ENCODE assay signal across 8 mouse cellular contexts in the genomic region with DNA sequence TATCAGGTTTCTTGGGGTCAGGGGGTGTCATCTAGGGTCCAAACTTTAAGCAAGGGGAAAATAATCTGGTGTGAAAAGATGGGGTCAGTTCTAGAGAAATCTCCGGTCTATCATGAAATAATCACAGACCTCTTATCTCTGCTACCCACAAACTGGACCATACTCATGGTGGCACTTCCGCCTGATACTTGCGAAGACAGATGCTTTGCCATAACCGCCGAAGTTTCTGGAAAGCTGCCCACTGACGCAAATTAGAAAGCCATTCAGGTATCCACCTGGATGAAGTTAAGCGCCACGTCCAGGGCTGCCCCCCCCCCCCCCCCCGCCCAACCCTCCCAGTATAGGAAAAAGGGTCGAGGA. TPM values are rescaled to one million over a fixed set of nuclear protein-coding genes. Genes with fewer than 3 reads are reported as not detected.
A peak's percentile ranks its signal among the peaks of the same experiment; 100 is the strongest.
DNase-seq lines count a peak whose midpoint lies in the region; ATAC-seq and TF ChIP-seq lines count a peak whose summit lies in the region.

No protein-coding gene starts in this region.

- 2% methylated on average over 9 of the region's 10 CpGs for WGBS in embryonic facial prominence, embryonic 15.5 days
- WGBS in limb, embryonic 12.5 days = 11% methylated on average over 9 of the region's 10 CpGs
- 4% methylated on average over 10 of the region's 10 CpGs for WGBS in olfactory bulb, adult 2 months

- H3K4me2 ChIP-seq in embryonic facial prominence, embryonic 15.5 days (replicated peaks) = peak overlapping the region; percentile 87
- H3K4me2 ChIP-seq in limb, embryonic 12.5 days = peak overlapping the region; percentile 79

- peak overlapping the region; percentile 72 for H3K9ac ChIP-seq in embryonic facial prominence, embryonic 15.5 days
- peak overlapping the region; percentile 90 for H3K9ac ChIP-seq in limb, embryonic 12.5 days (replicated peaks)

- no peak for TF ChIP-seq POLR2A in olfactory bulb, adult 2 months (IDR thresholded peaks at IDR 0.05; ENCODE audit: insufficient read depth, low read depth, low read length)

- ATAC-seq in G1E (ENCODE audit: extremely low read depth, insufficient number of reproducible peaks, low FRiP score, poor library complexity, severe bottlenecking) = no peak
- ATAC-seq in embryonic facial prominence, embryonic 15.5 days (ENCODE audit: insufficient number of reproducible peaks, low FRiP score, low TSS enrichment, low read depth) = no peak
- no peak for ATAC-seq in limb, embryonic 12.5 days (ENCODE audit: insufficient number of reproducible peaks, insufficient read depth, low FRiP score, low TSS enrichment, low read depth)

- no peaks in the 10 kb centered on the region for H3K9me3 ChIP-seq in G1E (replicated peaks)
- no peaks in the 10 kb centered on the region for H3K9me3 ChIP-seq in embryonic facial prominence, embryonic 15.5 days (replicated peaks)
- no peaks in the 10 kb centered on the region for H3K9me3 ChIP-seq in limb, embryonic 12.5 days

- H3K4me1 ChIP-seq in G1E (ENCODE audit: insufficient read depth, low read depth, low read length) = peaks cover 27% of the 10 kb centered on the region
- H3K4me1 ChIP-seq in embryonic facial prominence, embryonic 15.5 days = peaks cover 11% of the 10 kb centered on the region
- H3K4me1 ChIP-seq in limb, embryonic 12.5 days (replicated peaks) = peaks cover 23% of the 10 kb centered on the region
- peaks cover 3% of the 10 kb centered on the region; the same call in 1 of the 2 replicates for H3K4me1 ChIP-seq in olfactory bulb, adult 2 months (ENCODE audit: control insufficient read depth, insufficient read depth, low read length)

- H3K27me3 ChIP-seq in G1E (ENCODE audit: insufficient read depth, low read length) = no peaks in the 10 kb centered on the region
- no peaks in the 10 kb centered on the region for H3K27me3 ChIP-seq in embryonic facial prominence, embryonic 15.5 days
- H3K27me3 ChIP-seq in limb, embryonic 12.5 days = no peaks in the 10 kb centered on the region

- TF ChIP-seq CTCF in G1E (IDR thresholded peaks at IDR 0.05; ENCODE audit: low read depth, low read length) = no peak
- TF ChIP-seq CTCF in olfactory bulb, adult 2 months (IDR thresholded peaks at IDR 0.05; ENCODE audit: insufficient read depth, low read depth, low read length) = no peak

- H3K36me3 ChIP-seq in G1E (replicated peaks) = peaks cover 37% of the 10 kb centered on the region
- H3K36me3 ChIP-seq in embryonic facial prominence, embryonic 15.5 days = 0 out of 2 replicates have a peak, but pooled peaks cover under 1% of the 10 kb centered on the region
- peaks cover 26% of the 10 kb centered on the region for H3K36me3 ChIP-seq in limb, embryonic 12.5 days

- peak overlapping the region; percentile 97 for H3K27ac ChIP-seq in embryonic facial prominence, embryonic 15.5 days (replicated peaks)
- peak overlapping the region; percentile 97 for H3K27ac ChIP-seq in limb, embryonic 12.5 days
- no peak overlapping the region for H3K27ac ChIP-seq in olfactory bulb, adult 2 months (ENCODE audit: insufficient read depth, low read depth, low read length)

- peak; percentile 40 for DNase-seq in kidney, adult 9 months
- no peak for DNase-seq in kidney, postnatal 14 days
- no peak for DNase-seq in G1E (ENCODE audit: low spot score)
- DNase-seq in spleen, postnatal 4 days (ENCODE audit: low spot score in 2 of 2) = no peak
- no peak for DNase-seq in gastrocnemius, adult 8-10 months (ENCODE audit: low spot score in 2 of 2)

- H3K4me3 ChIP-seq in G1E (ENCODE audit: low read depth, low read length) = peak overlapping the region; percentile 86
- H3K4me3 ChIP-seq in embryonic facial prominence, embryonic 15.5 days (replicated peaks) = peak overlapping the region; percentile 74
- peak overlapping the region; percentile 90 for H3K4me3 ChIP-seq in limb, embryonic 12.5 days (replicated peaks)
- H3K4me3 ChIP-seq in olfactory bulb, adult 2 months (ENCODE audit: insufficient read depth, low read depth, low read length) = peak overlapping the region; percentile 99

RNA-seq across cellular contexts. Expression of a gene that starts 1.8 kb away (rescaled TPM):
- 36.6 and 47.2 TPM in 2 replicates for total RNA-seq in G1E (2014; fragmentation: Nextera tagmentation)
- 26.6 and 26.7 TPM in 2 replicates for total RNA-seq in G1E (2017)
- 25.0 and 25.6 TPM in 2 replicates for polyA plus RNA-seq in G1E (2012)
- 13.7 and 15.3 TPM in 2 replicates for polyA plus RNA-seq in embryonic facial prominence, embryonic 15.5 days (2015; fragmentation: Nextera tagmentation; extraction: Ambion mirVana)
- polyA plus RNA-seq in limb, embryonic 12.5 days (2016; fragmentation: Nextera tagmentation; extraction: Ambion mirVana) = 18.3 and 19.0 TPM in 2 replicates
- not detected in 2 replicates for polyA plus RNA-seq in olfactory bulb, adult 2 months (2012; ENCODE audit: insufficient read depth, insufficient read length, low replicate concordance, missing spikeins)
- 10 to 100 TPM; 45.9 to 66.0 (median 50.9) TPM for total RNA-seq in gastrocnemius, adult 8-10 months (2022)

RNA-seq across cellular contexts. Expression of a gene that starts 28.3 kb away (rescaled TPM):
- 32.4 and 33.0 TPM in 2 replicates for total RNA-seq in G1E (2014; fragmentation: Nextera tagmentation)
- 21.4 and 21.8 TPM in 2 replicates for total RNA-seq in G1E (2017)
- 3.5 and 5.9 TPM in 2 replicates for polyA plus RNA-seq in G1E (2012)
- polyA plus RNA-seq in embryonic facial prominence, embryonic 15.5 days (2015; fragmentation: Nextera tagmentation; extraction: Ambion mirVana) = 24.1 and 25.3 TPM in 2 replicates
- polyA plus RNA-seq in limb, embryonic 12.5 days (2016; fragmentation: Nextera tagmentation; extraction: Ambion mirVana) = 35.9 and 37.7 TPM in 2 replicates
- not detected in 2 replicates for polyA plus RNA-seq in olfactory bulb, adult 2 months (2012; ENCODE audit: insufficient read depth, insufficient read length, low replicate concordance, missing spikeins)
- 10 to 100 TPM; 30.6 to 39.1 (median 34.5) TPM for total RNA-seq in gastrocnemius, adult 8-10 months (2022)
